Mouse (Mus musculus) intestine, embryonic 14.5 days (tissue): ENCODE results near the gene Pmel. TPM values are rescaled to one million over a fixed set of nuclear protein-coding genes. Genes with fewer than 3 reads are reported as not detected.
A peak's percentile ranks its signal among the peaks of the same experiment; 100 is the strongest.

Source experiments
- ATAC-seq: fragments of 200-750 bp; cut with Nextera tagmentation; replicated peaks from 2 replicates; pipeline ENCODE4 v1.8.0; 2017; ENCODE audit warnings: low read depth, moderate number of reproducible peaks, moderate TSS enrichment, moderate library complexity; ENCODE audit not compliant: low FRiP score, low TSS enrichment
- DNase-seq: peaks from one replicate; pipeline ENCODE4 v3.0.0-alpha.2; 2018; ENCODE audit warnings: low spot score
- H3K27ac ChIP-seq: fragments of 300-500 bp; sonication (generic); 2 replicates; pipeline ENCODE4 v1.5.1; 2014; ENCODE audit warnings: low read depth, mild to moderate bottlenecking, control low read depth
- H3K27me3 ChIP-seq: fragments of 300-500 bp; sonication (generic); replicated peaks from 2 replicates; pipeline ENCODE4 v1.6.1; 2014; ENCODE audit warnings: low read length, control low read depth; ENCODE audit not compliant: control insufficient read depth, insufficient read depth
- H3K36me3 ChIP-seq: fragments of 300-500 bp; sonication (generic); 2 replicates; pipeline ENCODE4 v1.6.1; 2014; ENCODE audit warnings: low read length, control low read depth; ENCODE audit not compliant: control insufficient read depth, insufficient read depth
- H3K4me1 ChIP-seq: fragments of 300-500 bp; sonication (generic); replicated peaks from 2 replicates; pipeline ENCODE4 v1.6.1; 2014; ENCODE audit warnings: low read length, control low read depth, mixed read lengths; ENCODE audit not compliant: control insufficient read depth, insufficient read depth
- H3K4me2 ChIP-seq: fragments of 300-500 bp; sonication (generic); 2 replicates; pipeline ENCODE4 v1.6.1; 2014; ENCODE audit warnings: low read length
- H3K4me3 ChIP-seq: fragments of 300-500 bp; sonication (generic); 2 replicates; pipeline ENCODE4 v1.5.1; 2014; ENCODE audit warnings: low read depth, low read length, control low read depth, mixed read lengths
- H3K9ac ChIP-seq: fragments of 300-500 bp; sonication (generic); 2 replicates; pipeline ENCODE4 v1.6.1; 2014; ENCODE audit warnings: mild to moderate bottlenecking, low read length
- H3K9me3 ChIP-seq: fragments of 300-500 bp; sonication (generic); 2 replicates; pipeline ENCODE4 v1.6.1; 2016; ENCODE audit warnings: low read length, control low read depth; ENCODE audit not compliant: control insufficient read depth
- WGBS: fragments of 180-500 bp; shearing (Covaris S2); extraction: QIAGEN DNeasy Blood & Tissue Kit; methylation state at CpG from one replicate; pipeline ENCODE4 v1.1.7; 2014; 5-methylcytosine and 5-hydroxymethylcytosine counted together
- polyA plus RNA-seq: library from polyadenylated mRNA; unstranded; fragments of >200 nt; fragmentation: Nextera tagmentation; extraction: Ambion mirVana; gene quantifications from 2 replicates; pipeline ENCODE4 v1.2.1, GENCODE M21; 2014

Pmel gene
- polyA plus RNA-seq, 1 experiment from 2014 or later = 1.2 TPM

- no peak for ATAC-seq
- WGBS = 94% methylated on average over 2 of the region's 2 CpGs
Observed at GRCm38 (mm10) chr10:128665806-128666205, 38.2 kb upstream of the Pmel start.

GRCm38 (mm10) chr10:128668790-128669672, 35.0 kb upstream of the Pmel start:
- under 1% methylated on average over 42 of the region's 42 CpGs for WGBS
- Histone ChIP-seq H3K27me3 (no peaks in the 10 kb centered on the region), H3K27ac (0 out of 2 replicates have a peak overlapping the region, but pooled peaks have one; percentile 28), H3K36me3 (peaks cover 6% of the 10 kb centered on the region; the same call in 1 of the 2 replicates), H3K4me2 (peak overlapping the region; percentile 66), H3K4me1 (no peaks in the 10 kb centered on the region; the same call in 1 of the 2 replicates), H3K4me3 (peak overlapping the region; percentile 74), H3K9me3 (no peaks in the 10 kb centered on the region), H3K9ac (peak overlapping the region; percentile 68)
- DNase-seq = peak; percentile 82
- peak; percentile 57 for ATAC-seq

More at GRCm38 (mm10) chr10:128665806-128666205, 38.2 kb upstream of the Pmel start:
- H3K9me3 ChIP-seq = no peaks in the 10 kb centered on the region
- no peak overlapping the region for H3K9ac ChIP-seq
- H3K4me1 ChIP-seq = no peaks in the 10 kb centered on the region
- no peak overlapping the region for H3K4me3 ChIP-seq
- no peaks in the 10 kb centered on the region for H3K36me3 ChIP-seq
- H3K4me2 ChIP-seq = no peak overlapping the region
- H3K27ac ChIP-seq = no peak overlapping the region
- H3K27me3 ChIP-seq = no peaks in the 10 kb centered on the region
- no peak for DNase-seq

DNA sequence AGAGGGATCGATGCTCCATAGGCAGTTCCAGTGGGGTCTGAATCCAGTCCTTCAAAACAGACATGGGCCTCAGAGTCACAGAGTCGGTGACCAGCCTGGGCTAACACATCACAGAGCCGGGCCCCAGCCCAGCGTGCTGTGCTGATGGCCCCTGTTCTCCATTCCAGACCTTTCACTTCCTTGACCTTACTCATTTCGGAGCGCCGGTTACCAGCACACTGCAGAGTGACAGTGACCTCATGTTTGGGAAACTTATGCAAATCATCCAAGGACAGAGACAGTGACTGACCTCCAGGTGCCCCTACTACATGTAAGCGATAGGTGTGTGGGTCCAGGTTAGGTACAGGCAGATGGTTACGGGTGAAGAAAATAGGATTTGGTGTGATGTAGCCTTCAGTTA, 32.8 kb upstream of the Pmel start:
- Histone ChIP-seq H3K27me3 (no peaks in the 10 kb centered on the region), H3K9me3 (no peaks in the 10 kb centered on the region), H3K36me3 (peaks cover 6% of the 10 kb centered on the region; the same call in 1 of the 2 replicates), H3K4me3 (no peak overlapping the region), H3K27ac (no peak overlapping the region), H3K4me2 (no peak overlapping the region), H3K9ac (no peak overlapping the region), H3K4me1 (peaks cover 4% of the 10 kb centered on the region; the same call in 1 of the 2 replicates)
- DNase-seq (no peak), ATAC-seq (no peak)
- WGBS = 92% methylated on average over 9 of the region's 9 CpGs

DNA sequence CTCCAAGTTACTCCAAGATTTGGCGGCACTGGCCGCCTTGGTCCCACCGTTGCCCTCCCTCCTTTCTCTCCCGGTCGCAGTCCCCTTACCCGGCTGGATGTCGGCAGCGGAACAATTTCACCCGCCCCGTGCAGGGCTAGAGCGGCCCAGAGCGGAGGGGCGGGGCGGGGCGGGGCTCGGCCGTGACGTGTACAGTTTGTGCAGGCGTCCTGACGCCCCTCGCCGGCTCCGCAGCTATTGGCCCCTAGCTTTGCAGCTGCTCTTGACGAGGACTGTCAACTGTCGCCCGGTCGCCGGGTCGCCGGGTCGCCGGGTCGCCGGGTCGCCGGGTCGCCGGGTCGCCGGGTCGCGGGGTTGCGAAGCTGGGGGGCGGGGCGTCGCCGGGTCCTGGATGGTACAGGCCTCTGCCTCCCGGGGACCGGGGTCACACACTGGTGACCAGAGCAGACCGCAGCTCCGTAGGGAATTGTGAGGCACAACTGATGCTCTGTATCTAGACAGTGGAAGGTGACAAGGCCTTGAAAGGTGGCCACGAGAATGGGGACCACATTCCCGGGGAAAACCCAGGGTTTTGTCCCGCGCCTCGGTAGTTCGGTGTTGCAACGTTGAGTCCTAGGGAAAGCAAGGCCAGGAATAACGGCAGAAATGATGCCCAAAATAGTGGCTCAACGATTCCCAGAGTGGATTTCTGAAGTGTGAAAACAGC, 30.1 kb upstream of the Pmel start, which contains the start of gene Suox:
Gene Suox, minus strand, starts transcription at position 311 of the 706 bp plus-strand sequence.
- Histone ChIP-seq H3K36me3 (peaks cover 11% of the 10 kb centered on the region; the same call in 1 of the 2 replicates), H3K4me3 (peak within 1 kb of the TSS; percentile 66), H3K9me3 (no peaks in the 10 kb centered on the region), H3K27ac (peak within 1 kb of the TSS; percentile 57), H3K4me1 (peaks cover 4% of the 10 kb centered on the region; the same call in 1 of the 2 replicates), H3K27me3 (no peaks in the 10 kb centered on the region), H3K9ac (peak within 1 kb of the TSS; percentile 31), H3K4me2 (peak within 1 kb of the TSS; percentile 87)
- DNase-seq (peak; percentile 94), ATAC-seq (peak; percentile 90)
- WGBS = under 1% methylated on average over 60 of the region's 60 CpGs

GRCm38 (mm10) chr10:128674469-128675008, 29.5 kb upstream of the Pmel start:
- Histone ChIP-seq H3K9me3 (no peaks in the 10 kb centered on the region), H3K27me3 (no peaks in the 10 kb centered on the region), H3K4me3 (peak overlapping the region; percentile 66), H3K27ac (peak overlapping the region; percentile 57), H3K4me1 (peaks cover 4% of the 10 kb centered on the region; the same call in 1 of the 2 replicates), H3K36me3 (peaks cover 11% of the 10 kb centered on the region), H3K4me2 (peak overlapping the region; percentile 87), H3K9ac (peak overlapping the region; percentile 31)
- no peak for DNase-seq
- peak; percentile 7; the same call in 1 of the 2 replicates for ATAC-seq
- 2% methylated on average over 9 of the region's 9 CpGs for WGBS

- WGBS = 2% methylated on average over 22 of the region's 22 CpGs
- H3K9me3 ChIP-seq = no peaks in the 10 kb centered on the region
- peak overlapping the region; percentile 90 for H3K4me3 ChIP-seq
- no peak for ATAC-seq
- peak overlapping the region; percentile 86 for H3K9ac ChIP-seq
- peaks cover 36% of the 10 kb centered on the region for H3K36me3 ChIP-seq
- no peak for DNase-seq
- H3K27ac ChIP-seq = peak overlapping the region; percentile 97
- peaks cover 9% of the 10 kb centered on the region for H3K4me1 ChIP-seq
- peak overlapping the region; percentile 79 for H3K4me2 ChIP-seq
- H3K27me3 ChIP-seq = no peaks in the 10 kb centered on the region
Observed at GRCm38 (mm10) chr10:128695411-128695991, 8.5 kb upstream of the Pmel start.

DNA sequence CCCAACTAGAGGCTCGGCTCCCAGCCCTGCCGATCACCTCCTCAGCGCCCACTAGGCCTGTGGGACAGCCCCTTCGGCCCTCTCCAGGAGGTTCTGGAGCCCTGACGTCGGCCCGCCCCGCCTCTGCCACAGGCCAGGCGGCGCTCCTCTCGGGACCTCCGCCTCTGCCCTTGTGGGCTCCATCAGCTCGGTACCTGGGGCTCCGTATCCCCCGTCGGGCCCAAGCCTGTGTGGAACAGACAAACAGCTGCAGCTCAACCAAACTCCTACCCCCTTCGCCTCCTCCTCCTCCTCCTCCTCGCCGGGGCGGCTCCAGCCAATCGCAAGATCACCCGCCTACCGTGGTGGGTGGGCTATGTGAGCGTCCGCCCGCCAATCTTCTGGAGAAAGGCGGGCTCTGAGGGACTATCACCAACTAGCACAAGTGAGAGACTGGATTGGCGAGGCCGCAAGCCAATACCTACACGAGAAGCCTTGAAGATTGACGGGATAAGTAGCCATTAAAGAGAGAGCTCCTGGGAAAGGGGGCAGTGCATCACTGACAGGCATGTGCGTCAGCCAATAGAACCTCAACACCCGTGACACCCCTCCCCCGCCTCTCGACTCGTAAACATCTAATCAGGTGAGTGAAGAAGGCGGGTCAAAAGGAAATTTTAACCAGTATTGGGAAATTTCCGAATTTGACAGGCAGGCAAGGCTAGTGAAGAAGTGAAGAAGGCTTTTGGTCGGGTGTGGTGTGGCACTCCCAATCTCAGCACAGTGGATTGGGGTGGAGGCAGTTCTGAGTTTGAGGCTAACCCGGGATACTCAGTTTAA, 7.8 kb upstream of the Pmel start, which contains the start of gene Rab5b:
Gene Rab5b, minus strand, starts transcription at position 273 of the 816 bp plus-strand sequence.
- H3K9me3 ChIP-seq = no peaks in the 10 kb centered on the region
- H3K9ac ChIP-seq = peak within 1 kb of the TSS; percentile 86
- peaks cover 9% of the 10 kb centered on the region for H3K4me1 ChIP-seq
- H3K36me3 ChIP-seq = peaks cover 43% of the 10 kb centered on the region
- peak; percentile 98 for DNase-seq
- 1% methylated on average over 39 of the region's 40 CpGs for WGBS
- no peaks in the 10 kb centered on the region for H3K27me3 ChIP-seq
- H3K4me3 ChIP-seq = peak within 1 kb of the TSS; percentile 90
- H3K27ac ChIP-seq = peak within 1 kb of the TSS; percentile 97
- H3K4me2 ChIP-seq = peak within 1 kb of the TSS; percentile 79
- peak; percentile 98 for ATAC-seq
